Mouse (Mus musculus) cerebellum, adult 2 months (tissue): ENCODE data around the gene Uba3.

Experiments
- CTCF ChIP-seq: fragments of 200-500 bp; IDR thresholded peaks from 2 replicates; pipeline ENCODE4 v1.5.1; 2011; ENCODE audit warnings: low read depth, mild to moderate bottlenecking, control low read depth, low read length, moderate library complexity, borderline replicate concordance; ENCODE audit not compliant: insufficient read depth
- POLR2A ChIP-seq: fragments of 200-500 bp; IDR thresholded peaks from 2 replicates; pipeline ENCODE4 v1.6.1; 2011; ENCODE audit warnings: low read length, control low read depth, borderline replicate concordance; ENCODE audit not compliant: insufficient read depth

GRCm38 (mm10) chr6:97209201-97209600 is 3.8 kb upstream of the Uba3 start:
- no peak for TF ChIP-seq CTCF
- TF ChIP-seq POLR2A, result no peak
